Mouse (Mus musculus) E14TG2a.4 (cell line): ENCODE results near the gene Srgap2.
"Not testable (repeated sequence)": the region's sequence is repeated elsewhere in the genome, so short reads cannot be mapped to it uniquely, and the experiment has no call there.

ENCODE experiments used
- H3K27me3 ChIP-seq: 2 replicates; pipeline ENCODE4 v1.6.1; 2014; ENCODE audit warnings: low read length, control low read depth; ENCODE audit not compliant: insufficient read depth
- H3K36me3 ChIP-seq: 2 replicates; pipeline ENCODE4 v1.6.1; 2014; ENCODE audit warnings: low read length, control low read depth; ENCODE audit not compliant: insufficient read depth
- H3K4me1 ChIP-seq: replicated peaks from 2 replicates; pipeline ENCODE4 v1.6.1; 2014; ENCODE audit warnings: low read depth, low read length, control low read depth
- H3K4me3 ChIP-seq: replicated peaks from 2 replicates; pipeline ENCODE4 v1.5.1; 2014; ENCODE audit warnings: mild to moderate bottlenecking, low read length
- H3K9me3 ChIP-seq: 2 replicates; pipeline ENCODE4 v1.6.1; 2014; ENCODE audit warnings: low read length, control low read depth
- CTCF ChIP-seq: conservative IDR thresholded peaks from 2 replicates; pipeline ENCODE4 v1.5.1; 2014; ENCODE audit warnings: low read length
- NANOG ChIP-seq: IDR thresholded peaks from 2 replicates; pipeline ENCODE4 v1.6.1; 2014; ENCODE audit warnings: borderline replicate concordance, low read length, mixed read lengths
- POU5F1 ChIP-seq: IDR thresholded peaks from 2 replicates; pipeline ENCODE4 v1.6.1; 2014; ENCODE audit warnings: low read length, borderline replicate concordance

Gene Srgap2

GRCm38 (mm10) chr1:131527281-131528080 lies at the start of gene Srgap2, which contains the start of gene Fam72a:
Srgap2 (minus strand) TSS chr1:131527352.
Fam72a (plus strand) TSS chr1:131527903.
- H3K36me3 ChIP-seq = peaks cover 15% of the 10 kb centered on the region; the same call in 1 of the 2 replicates
- no peaks in the 10 kb centered on the region for H3K9me3 ChIP-seq
- peak within 1 kb of the TSS; percentile 99 for H3K4me3 ChIP-seq
- peaks cover 53% of the 10 kb centered on the region for H3K4me1 ChIP-seq
- H3K27me3 ChIP-seq = no peaks in the 10 kb centered on the region
- TF ChIP-seq POU5F1 = no peak
- no peak for TF ChIP-seq NANOG
- no peak for TF ChIP-seq CTCF

- H3K36me3 ChIP-seq = no peaks in the 10 kb centered on the region
- H3K9me3 ChIP-seq = peaks cover 2% of the 10 kb centered on the region; the same call in 1 of the 2 replicates
- H3K4me3 ChIP-seq = no peak overlapping the region
- H3K27me3 ChIP-seq = no peaks in the 10 kb centered on the region
- TF ChIP-seq CTCF (no peak), POU5F1 (no peak), NANOG (no peak)
- no peaks in the 10 kb centered on the region for H3K4me1 ChIP-seq
These were observed 46.6 kb upstream of the Srgap2 start for GRCm38 (mm10) chr1:131573721-131574120.

- Histone ChIP-seq H3K9me3 (peaks cover 2% of the 10 kb centered on the region; the same call in 1 of the 2 replicates), H3K4me1 (peaks cover 3% of the 10 kb centered on the region; the same call in 1 of the 2 replicates)
- TF ChIP-seq CTCF (no peak), NANOG (no peak), POU5F1 (no peak)
These were observed 43.2 kb upstream of the Srgap2 start for GRCm38 (mm10) chr1:131570391-131570790.

GRCm38 (mm10) chr1:131569721-131570120 lies 42.6 kb upstream of the Srgap2 start:
- peaks cover 2% of the 10 kb centered on the region; the same call in 1 of the 2 replicates for H3K9me3 ChIP-seq
- peaks cover 3% of the 10 kb centered on the region; the same call in 1 of the 2 replicates for H3K4me1 ChIP-seq
- TF ChIP-seq NANOG = no peak
- no peak for TF ChIP-seq POU5F1
- no peak for TF ChIP-seq CTCF
- H3K36me3 ChIP-seq = no peaks in the 10 kb centered on the region
- no peak overlapping the region for H3K4me3 ChIP-seq
- no peaks in the 10 kb centered on the region for H3K27me3 ChIP-seq

More at GRCm38 (mm10) chr1:131570391-131570790, 43.2 kb upstream of the Srgap2 start:
- no peak overlapping the region for H3K4me3 ChIP-seq
- H3K27me3 ChIP-seq = no peaks in the 10 kb centered on the region
- no peaks in the 10 kb centered on the region for H3K36me3 ChIP-seq

GRCm38 (mm10) chr1:131566056-131566455 lies 38.9 kb upstream of the Srgap2 start:
- H3K4me3 ChIP-seq, H3K4me1 ChIP-seq, H3K27me3 ChIP-seq, H3K36me3 ChIP-seq: not testable (repeated sequence)
- H3K9me3 ChIP-seq = peaks cover 24% of the 10 kb centered on the region
- 0 out of 2 replicates have a peak, but pooled peaks have one; percentile 14 for TF ChIP-seq CTCF

GRCm38 (mm10) chr1:131562081-131562480 lies 34.9 kb upstream of the Srgap2 start:
- no peaks in the 10 kb centered on the region for H3K36me3 ChIP-seq
- H3K27me3 ChIP-seq = no peaks in the 10 kb centered on the region
- peaks cover 49% of the 10 kb centered on the region for H3K9me3 ChIP-seq
- no peak overlapping the region for H3K4me3 ChIP-seq
- peaks cover 14% of the 10 kb centered on the region for H3K4me1 ChIP-seq
- no peak for TF ChIP-seq CTCF
- TF ChIP-seq NANOG = no peak
- no peak for TF ChIP-seq POU5F1

GRCm38 (mm10) chr1:131560500-131560899 lies 33.3 kb upstream of the Srgap2 start:
- Histone ChIP-seq H3K4me3 (no peak overlapping the region), H3K9me3 (peaks cover 49% of the 10 kb centered on the region), H3K4me1 (peaks cover 20% of the 10 kb centered on the region), H3K27me3 (no peaks in the 10 kb centered on the region), H3K36me3 (no peaks in the 10 kb centered on the region)
- TF ChIP-seq NANOG (no peak), POU5F1 (no peak), CTCF (no peak)

- H3K4me1 ChIP-seq = peaks cover 29% of the 10 kb centered on the region
- H3K27me3 ChIP-seq = no peaks in the 10 kb centered on the region
- peaks cover 21% of the 10 kb centered on the region for H3K9me3 ChIP-seq
- H3K4me3 ChIP-seq = no peak overlapping the region
- no peaks in the 10 kb centered on the region for H3K36me3 ChIP-seq
- peak; percentile 51 for TF ChIP-seq CTCF
- TF ChIP-seq POU5F1 = no peak
- no peak for TF ChIP-seq NANOG
These were observed 28.1 kb upstream of the Srgap2 start for GRCm38 (mm10) chr1:131555042-131555812.
